23 mouse cellular contexts compared by ENCODE assay signal in genomic region chr6:141246391-141246790, GRCm38 (mm10). TPM values are rescaled to one million over a fixed set of nuclear protein-coding genes. Genes with fewer than 3 reads are reported as not detected.
DNase-seq lines count a peak whose midpoint lies in the region; ATAC-seq and TF ChIP-seq lines count a peak whose summit lies in the region.
"Had no signal": no experiment of that assay in that cellular context is flagged by ENCODE, and none has a peak within 500 bp of the region (broad histone marks: within the 10 kb centered on the region; RNA-seq: fewer than 3 reads in every experiment).

No protein-coding gene starts in this region.

- no peaks in the 10 kb centered on the region for H3K9me3 ChIP-seq in midbrain, postnatal 0 days (ENCODE audit: low read length)
- no peaks in the 10 kb centered on the region for H3K9me3 ChIP-seq in midbrain, embryonic 11.5 days (ENCODE audit: control insufficient read depth, low read length)
- H3K9me3 ChIP-seq: heart, embryonic 12.5 days; hindbrain, embryonic 13.5 days had no signal

- no peak overlapping the region for H3K27ac ChIP-seq in gastrocnemius, adult 2 months
- H3K27ac ChIP-seq in midbrain, postnatal 0 days (ENCODE audit: low read depth, low read length), result no peak overlapping the region
- H3K27ac ChIP-seq in midbrain, embryonic 11.5 days (ENCODE audit: low read depth, low read length), result no peak overlapping the region
- H3K27ac ChIP-seq: hindbrain, embryonic 13.5 days had no signal

- no peak for TF ChIP-seq CTCF in gastrocnemius, adult 2 months (IDR thresholded peaks at IDR 0.05)
- TF ChIP-seq CTCF in midbrain, postnatal 0 days (IDR thresholded peaks at IDR 0.05), result no peak

- no peak overlapping the region for H3K9ac ChIP-seq in midbrain, postnatal 0 days (replicated peaks; ENCODE audit: low read length, poor library complexity, severe bottlenecking)
- no peak overlapping the region for H3K9ac ChIP-seq in midbrain, embryonic 11.5 days (ENCODE audit: low read length)
- H3K9ac ChIP-seq: heart, embryonic 12.5 days; hindbrain, embryonic 13.5 days had no signal

- no peak overlapping the region for H3K4me2 ChIP-seq in midbrain, postnatal 0 days (ENCODE audit: low read depth, low read length, poor library complexity, severe bottlenecking)
- no peak overlapping the region for H3K4me2 ChIP-seq in midbrain, embryonic 11.5 days
- H3K4me2 ChIP-seq: heart, embryonic 12.5 days; hindbrain, embryonic 13.5 days had no signal

- no peaks in the 10 kb centered on the region for H3K36me3 ChIP-seq in midbrain, postnatal 0 days (ENCODE audit: insufficient read depth, low read length)
- no peaks in the 10 kb centered on the region for H3K36me3 ChIP-seq in midbrain, embryonic 11.5 days (ENCODE audit: control insufficient read depth, insufficient read depth, low read length)
- H3K36me3 ChIP-seq: hindbrain, embryonic 13.5 days had no signal

- no peak overlapping the region for H3K4me3 ChIP-seq in gastrocnemius, adult 2 months
- H3K4me3 ChIP-seq in midbrain, postnatal 0 days (ENCODE audit: low read depth, low read length), result no peak overlapping the region
- H3K4me3 ChIP-seq in midbrain, embryonic 11.5 days (ENCODE audit: low read depth, low read length), result no peak overlapping the region
- H3K4me3 ChIP-seq: heart, embryonic 12.5 days; hindbrain, embryonic 13.5 days; myocyte had no signal

- H3K4me1 ChIP-seq in midbrain, postnatal 0 days (ENCODE audit: insufficient read depth, low read length), result no peaks in the 10 kb centered on the region
- no peaks in the 10 kb centered on the region; the same call in 1 of the 2 replicates for H3K4me1 ChIP-seq in midbrain, embryonic 11.5 days (ENCODE audit: control insufficient read depth, insufficient read depth, low read length)

- intact Hi-C loops in gastrocnemius, adult 2 months (cut with DNase I), result loop anchor here (5.0 kb wide), 1 partner anchor 61 kb away; no protein-coding TSS in a partner anchor

- no peak for ATAC-seq in midbrain, postnatal 0 days (ENCODE audit: low FRiP score)
- ATAC-seq in midbrain, embryonic 11.5 days (ENCODE audit: low FRiP score), result no peak
- ATAC-seq: intestine, embryonic 16.5 days had no signal

- 79% methylated on average over 6 of the region's 6 CpGs for WGBS in midbrain, postnatal 0 days
- 81% methylated on average over 6 of the region's 6 CpGs for WGBS in midbrain, embryonic 11.5 days

- DNase-seq in gastrocnemius, adult 2 months, result peak; percentile 20
- no peak for DNase-seq in gastrocnemius, postnatal 10 days
- peak; percentile 75 for DNase-seq in midbrain, postnatal 0 days (ENCODE audit: low spot score)
- no peak for DNase-seq in midbrain, embryonic 11.5 days (ENCODE audit: low spot score, missing footprints)
- peak; percentile 72 to 78 for DNase-seq in cerebellum, adult 18-20 months
- peak; percentile 79 to 83 for DNase-seq in cerebellum, postnatal 25 days
- DNase-seq in frontal cortex, postnatal 10 days (ENCODE audit: low spot score in 2 of 2), result no peak
- DNase-seq in kidney, adult 9 months, result no peak
- DNase-seq: adrenal gland, postnatal 25 days; embryo, embryonic 11 days; heart, postnatal 14 days; lung, adult 18-20 months; lung, postnatal 14 days; midbrain, embryonic 14.5 days; right cerebral cortex, postnatal 4 days; thymus, postnatal 25 days had no signal

- H3K27me3 ChIP-seq in midbrain, postnatal 0 days (ENCODE audit: insufficient read depth, low read length), result peaks cover 4% of the 10 kb centered on the region
- peaks cover 11% of the 10 kb centered on the region; the same call in 1 of the 2 replicates for H3K27me3 ChIP-seq in midbrain, embryonic 11.5 days (ENCODE audit: control insufficient read depth, insufficient read depth, low read length)
- H3K27me3 ChIP-seq: CH12.LX; heart, embryonic 12.5 days had no signal

RNA-seq across cellular contexts. Expression of gene Pde3a, which starts 2.7 kb away (rescaled TPM):
- total RNA-seq in gastrocnemius, adult 2 months (2021), result 1 to 10 TPM; 2.8 to 3.5 TPM
- 1 to 10 TPM; 7.0 to 8.1 TPM for total RNA-seq in gastrocnemius, postnatal 10 days (2021)
- total RNA-seq in midbrain, postnatal 0 days (2014; rRNA removed), result 11.2 and 12.1 TPM in 2 replicates
- 1.5 and 2.0 TPM in 2 replicates for polyA plus RNA-seq in midbrain, postnatal 0 days (2015; fragmentation: Nextera tagmentation; extraction: Ambion mirVana)
- polyA plus RNA-seq in midbrain, embryonic 11.5 days (2014; fragmentation: Nextera tagmentation; extraction: Ambion mirVana), result 1.2 and 2.1 TPM in 2 replicates
- total RNA-seq: megakaryocyte, adult 5-6 weeks; MEL had no signal
- polyA plus RNA-seq: myocyte had no signal

Comparison
In these comparisons a context has a peak if more than half of its experiments do, and no peak if none do; other contexts are left out.
1. DNase-seq: peak in gastrocnemius, adult 2 months (single experiment), midbrain, postnatal 0 days (single experiment), cerebellum, adult 18-20 months (2 of 2) and cerebellum, postnatal 25 days (2 of 2); none in gastrocnemius, postnatal 10 days (single experiment), midbrain, embryonic 11.5 days (single experiment), frontal cortex, postnatal 10 days (0 of 2) and kidney, adult 9 months (single experiment).